Comparison of ENCODE assay signal across 13 mouse cellular contexts in the genomic region with DNA sequence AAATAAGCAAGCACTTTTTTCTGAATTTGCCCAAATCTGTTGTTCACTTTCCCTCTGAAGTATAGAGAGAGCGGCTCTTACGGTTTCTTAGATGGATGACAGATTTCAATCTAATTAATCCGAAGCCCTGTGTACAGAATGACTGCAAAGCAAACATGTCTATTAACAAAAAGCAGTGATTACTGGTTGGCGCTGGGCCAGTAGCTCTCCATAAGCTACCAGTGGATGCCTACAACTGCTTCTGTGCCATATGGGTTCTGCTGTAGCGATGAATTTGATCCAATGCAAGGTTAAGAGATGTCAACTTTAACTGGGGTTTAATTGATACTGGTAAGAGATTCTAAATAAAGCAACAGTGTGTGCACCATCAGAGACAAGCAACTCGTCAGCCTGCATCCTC.
DNase-seq lines count a peak whose midpoint lies in the region; ATAC-seq and TF ChIP-seq lines count a peak whose summit lies in the region.
"Had no signal": no experiment of that assay in that cellular context is flagged by ENCODE, and none has a peak within 500 bp of the region (broad histone marks: within the 10 kb centered on the region; RNA-seq: fewer than 3 reads in every experiment).

No protein-coding gene starts in this region.

- no peaks in the 10 kb centered on the region for H3K36me3 ChIP-seq in forebrain, embryonic 11.5 days (ENCODE audit: control insufficient read depth, insufficient read depth, low read length)
- H3K36me3 ChIP-seq in forebrain, embryonic 10.5 days (replicated peaks) = no peaks in the 10 kb centered on the region
- H3K36me3 ChIP-seq in forebrain, postnatal 0 days (ENCODE audit: insufficient read depth) = no peaks in the 10 kb centered on the region
- H3K36me3 ChIP-seq in midbrain, embryonic 14.5 days (ENCODE audit: control insufficient read depth, insufficient read depth, low read length) = no peaks in the 10 kb centered on the region
- H3K36me3 ChIP-seq: heart, embryonic 12.5 days; intestine, embryonic 15.5 days had no signal

- WGBS in forebrain, embryonic 11.5 days = 61% methylated on average over 6 of the region's 6 CpGs
- WGBS in forebrain, embryonic 10.5 days = 87% methylated on average over 6 of the region's 6 CpGs
- 21% methylated on average over 6 of the region's 6 CpGs for WGBS in forebrain, postnatal 0 days
- WGBS in midbrain, embryonic 14.5 days = 76% methylated on average over 6 of the region's 6 CpGs

- no peaks in the 10 kb centered on the region for H3K27me3 ChIP-seq in forebrain, embryonic 11.5 days (ENCODE audit: control insufficient read depth, insufficient read depth, low read length)
- H3K27me3 ChIP-seq in forebrain, embryonic 10.5 days (ENCODE audit: poor library complexity, severe bottlenecking) = no peaks in the 10 kb centered on the region
- no peaks in the 10 kb centered on the region for H3K27me3 ChIP-seq in forebrain, postnatal 0 days (ENCODE audit: insufficient read depth, low read length)
- H3K27me3 ChIP-seq in midbrain, embryonic 14.5 days (ENCODE audit: control insufficient read depth, insufficient read depth, low read length) = no peaks in the 10 kb centered on the region
- H3K27me3 ChIP-seq: heart, embryonic 12.5 days; intestine, embryonic 15.5 days had no signal

- no peak for DNase-seq in forebrain, embryonic 11.5 days (ENCODE audit: low spot score)
- DNase-seq in forebrain, embryonic 10.5 days (ENCODE audit: extremely low spot score, low spot score) = no peak
- DNase-seq in retina, postnatal 1 day = peak; percentile 68
- no peak for DNase-seq in retina, embryonic 14.5 days (ENCODE audit: low spot score)
- peak; percentile 80 for DNase-seq in forebrain, postnatal 0 days
- DNase-seq in midbrain, embryonic 14.5 days = peak; percentile 52
- DNase-seq in embryo, embryonic 9.5 days (ENCODE audit: extremely low spot score) = no peak
- no peak for DNase-seq in frontal cortex, postnatal 10 days (ENCODE audit: low spot score in 2 of 2)
- DNase-seq: heart, postnatal 4 days; thymus, adult 2 months had no signal

- no peak overlapping the region for H3K4me2 ChIP-seq in forebrain, embryonic 11.5 days (ENCODE audit: low read depth, low read length, severe bottlenecking)
- no peak overlapping the region for H3K4me2 ChIP-seq in forebrain, postnatal 0 days (ENCODE audit: low read depth)
- H3K4me2 ChIP-seq in midbrain, embryonic 14.5 days (ENCODE audit: low read length) = no peak overlapping the region
- H3K4me2 ChIP-seq: heart, embryonic 12.5 days; intestine, embryonic 15.5 days had no signal

- no peaks in the 10 kb centered on the region for H3K9me3 ChIP-seq in forebrain, embryonic 11.5 days (ENCODE audit: control insufficient read depth, low read length)
- H3K9me3 ChIP-seq in forebrain, embryonic 10.5 days = no peaks in the 10 kb centered on the region
- H3K9me3 ChIP-seq in forebrain, postnatal 0 days (ENCODE audit: low read length) = no peaks in the 10 kb centered on the region
- H3K9me3 ChIP-seq in midbrain, embryonic 14.5 days (ENCODE audit: control insufficient read depth, low read length) = no peaks in the 10 kb centered on the region
- H3K9me3 ChIP-seq: intestine, embryonic 15.5 days had no signal

- ATAC-seq in forebrain, embryonic 11.5 days (replicated peaks; ENCODE audit: low FRiP score) = peak; percentile 86
- ATAC-seq in forebrain, postnatal 0 days = peak; percentile 84
- no peak for ATAC-seq in midbrain, embryonic 14.5 days (ENCODE audit: low FRiP score, low TSS enrichment)
- ATAC-seq: intestine, embryonic 15.5 days had no signal

- no peak overlapping the region for H3K9ac ChIP-seq in forebrain, embryonic 11.5 days (ENCODE audit: low read length)
- no peak overlapping the region for H3K9ac ChIP-seq in forebrain, postnatal 0 days
- H3K9ac ChIP-seq in midbrain, embryonic 14.5 days (replicated peaks; ENCODE audit: low read length) = no peak overlapping the region
- H3K9ac ChIP-seq: heart, embryonic 12.5 days; intestine, embryonic 15.5 days had no signal

- H3K4me1 ChIP-seq in forebrain, embryonic 11.5 days (replicated peaks; ENCODE audit: control insufficient read depth, insufficient read depth, low read length) = no peaks in the 10 kb centered on the region
- H3K4me1 ChIP-seq in forebrain, embryonic 10.5 days = no peaks in the 10 kb centered on the region; the same call in 1 of the 2 replicates
- 0 out of 2 replicates have a peak, but pooled peaks cover 6% of the 10 kb centered on the region for H3K4me1 ChIP-seq in forebrain, postnatal 0 days (ENCODE audit: insufficient read depth)
- H3K4me1 ChIP-seq in midbrain, embryonic 14.5 days (ENCODE audit: control insufficient read depth, insufficient read depth, low read length) = no peaks in the 10 kb centered on the region; the same call in 1 of the 2 replicates
- H3K4me1 ChIP-seq: heart, embryonic 12.5 days; intestine, embryonic 15.5 days had no signal

- H3K27ac ChIP-seq in forebrain, embryonic 11.5 days (ENCODE audit: low read depth, low read length) = no peak overlapping the region
- no peak overlapping the region for H3K27ac ChIP-seq in forebrain, embryonic 10.5 days
- H3K27ac ChIP-seq in forebrain, postnatal 0 days (ENCODE audit: low read depth, low read length) = no peak overlapping the region
- no peak overlapping the region for H3K27ac ChIP-seq in midbrain, embryonic 14.5 days (replicated peaks; ENCODE audit: low read depth, low read length)
- H3K27ac ChIP-seq: intestine, embryonic 15.5 days; kidney, postnatal 0 days had no signal

- no peak overlapping the region for H3K4me3 ChIP-seq in forebrain, embryonic 11.5 days (ENCODE audit: low read depth, low read length)
- no peak overlapping the region for H3K4me3 ChIP-seq in forebrain, embryonic 10.5 days
- no peak overlapping the region for H3K4me3 ChIP-seq in forebrain, postnatal 0 days (ENCODE audit: low read depth, low read length)
- H3K4me3 ChIP-seq in midbrain, embryonic 14.5 days (replicated peaks; ENCODE audit: low read depth, low read length) = no peak overlapping the region
- H3K4me3 ChIP-seq: heart, embryonic 12.5 days; intestine, embryonic 15.5 days had no signal

- no peak for TF ChIP-seq CTCF in forebrain, postnatal 0 days (IDR thresholded peaks at IDR 0.05; ENCODE audit: low read depth)

Comparison
In these comparisons a context has a peak if more than half of its experiments do, and no peak if none do; other contexts are left out.
1. DNase-seq: peak in retina, postnatal 1 day (single experiment), forebrain, postnatal 0 days (single experiment) and midbrain, embryonic 14.5 days (single experiment); none in forebrain, embryonic 11.5 days (single experiment), forebrain, embryonic 10.5 days (single experiment), retina, embryonic 14.5 days (single experiment), embryo, embryonic 9.5 days (single experiment) and frontal cortex, postnatal 10 days (0 of 2).